Mouse (Mus musculus): Measurements from ENCODE around the gene Mis18a.
A peak's percentile ranks its signal among the peaks of the same experiment; 100 is the strongest.

Gene Mis18a

GRCm38 (mm10) chr16:90727233-90728115 is at the start of gene Mis18a:
Gene Mis18a, minus strand, starts transcription at chr16:90727404.
- DNase-seq = peak; percentile 96

DNA sequence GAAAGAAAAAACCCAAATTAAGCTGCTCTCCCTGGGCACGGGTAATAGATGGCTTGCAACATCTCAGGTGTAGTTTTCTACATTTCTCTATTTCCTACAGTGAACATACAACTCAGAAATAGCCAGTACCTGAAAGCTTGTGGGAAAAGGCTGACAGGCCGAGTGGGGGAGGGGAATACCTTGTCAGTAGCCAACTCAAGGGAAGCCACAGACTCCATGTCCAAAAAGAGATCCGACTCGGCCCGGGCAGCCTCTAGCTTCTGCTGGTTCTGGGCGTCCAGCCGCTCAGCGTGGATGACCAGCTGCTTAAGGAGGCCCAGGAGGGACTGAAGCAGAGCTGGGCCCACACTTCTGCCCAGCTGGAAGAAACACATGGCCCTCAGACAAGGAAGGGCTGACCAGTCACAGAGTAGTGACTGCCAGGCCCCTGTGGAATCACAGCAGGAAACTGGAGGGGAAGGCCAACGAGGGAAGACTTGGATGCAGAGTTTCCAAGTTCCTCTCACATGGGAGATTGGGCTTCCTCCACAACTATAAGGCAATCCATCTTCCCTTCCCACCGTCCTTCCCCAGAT is 48.8 kb upstream of the Mis18a start:
- no peak for DNase-seq

- DNase-seq = no peak
Observed at GRCm38 (mm10) chr16:90774646-90775045, 47.4 kb upstream of the Mis18a start.

DNA sequence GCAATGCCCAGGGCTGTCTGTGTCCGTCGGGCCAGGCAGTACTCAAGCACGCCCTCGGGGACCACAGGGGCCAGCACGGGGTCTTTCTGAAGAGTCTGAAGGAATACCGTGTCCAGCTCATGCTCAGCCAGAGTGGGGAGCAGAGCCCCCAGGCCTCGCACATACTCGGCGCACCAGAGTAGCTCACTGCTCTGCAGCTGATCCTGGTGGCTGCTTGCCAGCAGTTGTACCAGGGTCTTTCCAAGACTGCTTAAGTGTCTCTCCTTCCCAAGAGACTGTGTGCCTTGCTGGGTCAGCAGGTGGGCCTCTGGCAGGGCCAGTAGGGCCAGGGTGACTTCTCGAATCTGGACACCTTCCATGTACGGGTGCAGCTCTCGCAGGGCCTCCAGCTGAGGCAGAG is 47.0 kb upstream of the Mis18a start:
- DNase-seq = no peak

GRCm38 (mm10) chr16:90766919-90767454 is 39.8 kb upstream of the Mis18a start:
- no peak for DNase-seq

GRCm38 (mm10) chr16:90765195-90765877 is 38.1 kb upstream of the Mis18a start:
- DNase-seq = no peak

- no peak for DNase-seq
Observed at GRCm38 (mm10) chr16:90760515-90760914, 33.3 kb upstream of the Mis18a start.

DNA sequence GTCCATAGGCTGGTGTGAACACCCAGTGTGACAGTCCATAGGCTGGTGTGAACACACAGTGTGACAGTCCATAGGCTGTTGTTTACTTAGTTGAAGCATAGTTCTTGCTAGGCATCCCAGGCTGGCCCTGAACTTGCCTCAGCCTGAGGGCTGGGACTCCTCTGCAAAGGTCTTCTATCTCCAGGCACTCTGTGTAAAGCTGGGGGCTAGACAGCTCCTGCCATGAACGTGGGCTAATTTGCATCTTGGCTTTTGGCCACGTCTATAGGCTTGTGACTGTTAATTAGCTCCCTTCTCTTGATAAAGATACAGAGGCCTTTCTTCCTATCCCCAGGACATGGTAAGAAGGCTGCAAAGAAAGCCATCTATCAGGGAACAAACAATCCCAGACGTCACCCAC is 32.1 kb upstream of the Mis18a start:
- DNase-seq = no peak

- no peak for DNase-seq
Observed at GRCm38 (mm10) chr16:90753386-90753941, 26.3 kb upstream of the Mis18a start.

DNA sequence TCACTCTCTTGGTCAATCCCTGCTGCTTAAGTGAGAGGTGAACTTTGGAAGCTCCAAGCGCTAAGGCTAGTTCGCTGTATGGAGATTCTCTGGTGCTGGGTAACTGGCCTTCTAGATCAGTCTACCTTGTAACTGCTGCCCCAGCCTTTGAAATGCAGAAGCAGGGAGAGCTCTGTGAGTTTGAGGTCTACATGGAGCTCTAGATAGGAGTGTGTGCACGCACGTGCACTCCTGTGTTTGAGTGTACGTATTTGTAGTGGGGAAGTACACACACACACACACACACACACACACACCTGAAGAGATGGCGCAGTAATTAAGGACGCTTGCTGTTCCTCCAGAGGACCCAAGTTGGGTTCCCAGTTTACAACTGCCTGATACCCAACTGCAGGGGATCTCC is 21.0 kb upstream of the Mis18a start:
- DNase-seq = no peak

DNA sequence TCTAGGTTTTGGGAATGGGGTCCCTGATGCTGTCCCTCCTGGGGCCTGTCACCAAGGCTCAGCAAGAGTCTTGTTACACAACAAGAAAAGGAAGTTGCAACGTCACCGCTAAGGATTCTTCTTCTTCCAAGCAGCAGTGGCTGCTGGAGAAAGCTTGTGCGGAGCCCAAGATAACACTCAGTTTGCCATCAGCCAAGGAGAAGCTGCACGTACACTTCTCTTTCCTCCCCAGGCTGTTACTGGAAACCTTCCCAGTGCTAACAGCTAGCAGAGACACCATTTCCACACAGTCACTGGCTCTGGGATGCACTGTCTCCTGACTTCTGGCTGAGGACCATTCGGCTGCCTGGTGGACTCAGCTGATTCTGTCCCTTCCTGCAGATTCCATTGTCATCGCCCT is 19.9 kb upstream of the Mis18a start:
- DNase-seq = no peak

GRCm38 (mm10) chr16:90738092-90738956 is 11.1 kb upstream of the Mis18a start, which contains the start of gene Mrap:
Gene Mrap, plus strand, starts transcription at chr16:90738207.
- no peak for DNase-seq

DNA sequence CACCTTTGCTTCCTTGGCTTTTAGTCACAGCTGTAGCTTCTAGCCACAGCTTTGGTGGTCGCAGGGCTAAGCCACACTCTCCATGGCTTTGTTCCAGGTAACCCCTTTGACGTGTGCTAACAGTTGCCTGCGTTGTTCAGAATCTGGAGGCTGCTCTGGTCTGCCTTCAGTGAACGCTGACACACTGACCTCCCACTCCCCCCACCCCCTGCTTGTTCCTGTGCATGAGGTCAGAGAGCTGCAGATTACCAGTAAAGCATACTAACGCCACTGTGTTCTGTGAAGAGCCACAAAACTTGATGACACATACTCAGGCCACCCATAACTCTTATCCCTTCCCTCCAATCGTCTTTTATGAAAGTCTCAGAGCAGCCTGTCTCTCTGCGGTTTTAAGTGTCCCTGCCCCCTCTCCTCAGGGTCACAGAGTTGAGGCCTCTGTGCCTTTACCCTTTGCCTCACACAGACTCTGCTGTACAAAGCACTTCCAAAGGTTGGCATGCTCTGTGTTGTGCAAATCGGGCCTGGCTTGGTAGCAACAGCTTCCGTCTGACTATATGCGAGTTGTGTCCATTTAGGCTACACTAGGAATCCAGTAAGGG is 9.6 kb upstream of the Mis18a start:
- no peak for DNase-seq

- DNase-seq = no peak
Observed at GRCm38 (mm10) chr16:90735611-90736010, 8.4 kb upstream of the Mis18a start.

- DNase-seq = no peak
Observed at GRCm38 (mm10) chr16:90726600-90727227, 490 bp downstream of the Mis18a start.

- no peak for DNase-seq
Observed at GRCm38 (mm10) chr16:90724051-90724450, 3.2 kb downstream of the Mis18a start.

- DNase-seq = no peak
Observed at GRCm38 (mm10) chr16:90710313-90710712, 16.9 kb downstream of the Mis18a start.

DNA sequence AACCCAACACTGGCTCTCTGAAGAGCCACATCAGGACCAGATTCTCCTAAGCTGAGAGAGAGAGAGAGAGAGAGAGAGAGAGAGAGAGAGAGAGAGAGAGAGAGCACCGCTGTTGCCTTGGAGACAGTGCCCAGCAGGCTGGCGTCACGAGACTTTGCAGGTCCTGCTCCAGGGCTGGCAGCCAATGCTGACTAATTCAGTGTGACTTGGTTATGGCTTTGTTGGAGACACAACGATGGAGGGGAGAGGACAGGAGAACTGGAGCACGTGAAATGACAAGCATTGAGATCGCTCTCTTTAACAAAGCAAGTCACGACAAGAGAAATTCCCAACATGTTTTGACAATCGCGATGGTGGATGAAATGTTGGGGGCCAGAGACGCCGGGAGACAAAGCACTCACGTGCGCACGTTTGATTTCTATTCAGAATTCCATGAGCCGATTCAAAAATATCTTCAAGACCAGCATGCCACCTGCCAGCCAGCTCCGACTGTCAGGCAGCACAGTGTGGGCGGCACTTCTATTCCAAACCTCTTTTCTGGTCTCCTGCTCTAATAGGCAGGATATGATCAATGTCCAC is 17.4 kb downstream of the Mis18a start:
- DNase-seq = no peak

GRCm38 (mm10) chr16:90706279-90706678 is 20.9 kb downstream of the Mis18a start:
- DNase-seq = no peak

- no peak for DNase-seq
Observed at GRCm38 (mm10) chr16:90704161-90704825, 22.9 kb downstream of the Mis18a start.
